Mouse (Mus musculus) hindbrain, embryonic 11.5 days (tissue): ENCODE data around the gene Elovl4. TPM values are rescaled to one million over a fixed set of nuclear protein-coding genes. Genes with fewer than 3 reads are reported as not detected.

ENCODE experiments used
- ATAC-seq: fragments of 200-750 bp; cut with Nextera tagmentation; 2 replicates; pipeline ENCODE4 v1.8.0; 2017; ENCODE audit warnings: mild to moderate bottlenecking, moderate TSS enrichment, moderate library complexity; ENCODE audit not compliant: low FRiP score
- DNase-seq: peaks from one replicate; pipeline ENCODE4 v3.0.0-alpha.2; 2015; ENCODE audit warnings: low spot score
- H3K27ac ChIP-seq: fragments of 300-500 bp; sonication (generic); 2 replicates; pipeline ENCODE4 v1.5.1; 2014; ENCODE audit warnings: mild to moderate bottlenecking, low read depth, low read length
- H3K27me3 ChIP-seq: fragments of 300-500 bp; sonication (generic); 2 replicates; pipeline ENCODE4 v1.6.1; 2014; ENCODE audit warnings: mild to moderate bottlenecking, low read length, moderate library complexity, mixed read lengths; ENCODE audit not compliant: control insufficient read depth, insufficient read depth
- H3K36me3 ChIP-seq: fragments of 300-500 bp; sonication (generic); 2 replicates; pipeline ENCODE4 v1.6.1; 2014; ENCODE audit warnings: mild to moderate bottlenecking, low read length, moderate library complexity, mixed read lengths; ENCODE audit not compliant: control insufficient read depth, insufficient read depth
- H3K4me1 ChIP-seq: fragments of 300-500 bp; sonication (generic); replicated peaks from 2 replicates; pipeline ENCODE4 v1.6.1; 2014; ENCODE audit warnings: low read length, mixed read lengths; ENCODE audit not compliant: control insufficient read depth, insufficient read depth
- H3K4me2 ChIP-seq: fragments of 300-500 bp; sonication (generic); replicated peaks from 2 replicates; pipeline ENCODE4 v1.6.1; 2014; ENCODE audit warnings: mild to moderate bottlenecking, low read depth, low read length
- H3K4me3 ChIP-seq: fragments of 300-500 bp; sonication (generic); 2 replicates; pipeline ENCODE4 v1.5.1; 2014; ENCODE audit warnings: low read depth, low read length
- H3K9ac ChIP-seq: fragments of 300-500 bp; sonication (generic); 2 replicates; pipeline ENCODE4 v1.6.1; 2014; ENCODE audit warnings: low read depth, low read length
- H3K9me3 ChIP-seq: fragments of 300-500 bp; sonication (generic); 2 replicates; pipeline ENCODE4 v1.6.1; 2016; ENCODE audit warnings: low read length; ENCODE audit not compliant: control insufficient read depth
- WGBS: fragments of 180-500 bp; shearing (Covaris S2); extraction: QIAGEN DNeasy Blood & Tissue Kit; methylation state at CpG from one replicate; pipeline ENCODE4 v1.1.7; 2014; 5-methylcytosine and 5-hydroxymethylcytosine counted together
- polyA plus RNA-seq: library from polyadenylated mRNA; unstranded; fragments of >200 nt; fragmentation: Nextera tagmentation; extraction: Ambion mirVana; gene quantifications from 2 replicates; pipeline ENCODE4 v1.2.1, GENCODE M21; 2014

The Elovl4 gene
- 35.2 and 44.9 TPM in 2 replicates for polyA plus RNA-seq

GRCm38 (mm10) chr9:83805977-83806815, at the start of gene Elovl4:
TSS of gene Elovl4 (minus strand) at chr9:83806277.
- Histone ChIP-seq H3K9ac (peak within 1 kb of the TSS; percentile 88), H3K27me3 (no peaks in the 10 kb centered on the region), H3K4me1 (peaks cover 2% of the 10 kb centered on the region; the same call in 1 of the 2 replicates), H3K36me3 (no peaks in the 10 kb centered on the region), H3K9me3 (no peaks in the 10 kb centered on the region), H3K27ac (peak within 1 kb of the TSS; percentile 90), H3K4me3 (peak within 1 kb of the TSS; percentile 72), H3K4me2 (peak within 1 kb of the TSS; percentile 92)
- DNase-seq (peak; percentile 89), ATAC-seq (peak; percentile 92)
- 3% methylated on average over 70 of the region's 71 CpGs for WGBS

GRCm38 (mm10) chr9:83852464-83852863, 46.4 kb upstream of the Elovl4 start:
- Histone ChIP-seq H3K36me3 (peaks cover 2% of the 10 kb centered on the region; the same call in 1 of the 2 replicates), H3K27me3 (no peaks in the 10 kb centered on the region), H3K4me1 (no peaks in the 10 kb centered on the region), H3K9ac (no peak overlapping the region), H3K27ac (no peak overlapping the region), H3K4me2 (no peak overlapping the region), H3K4me3 (no peak overlapping the region), H3K9me3 (no peaks in the 10 kb centered on the region)
- DNase-seq = no peak
- WGBS = 93% methylated on average over 3 of the region's 3 CpGs
- no peak for ATAC-seq

GRCm38 (mm10) chr9:83834748-83835313, 28.8 kb upstream of the Elovl4 start:
- Histone ChIP-seq H3K4me1 (no peaks in the 10 kb centered on the region; the same call in 1 of the 2 replicates), H3K36me3 (no peaks in the 10 kb centered on the region; the same call in 1 of the 2 replicates), H3K27ac (peak overlapping the region; percentile 94; the same call in 1 of the 2 replicates), H3K27me3 (no peaks in the 10 kb centered on the region), H3K4me2 (peak overlapping the region; percentile 68), H3K9me3 (no peaks in the 10 kb centered on the region), H3K4me3 (peak overlapping the region; percentile 85), H3K9ac (peak overlapping the region; percentile 73)
- 4% methylated on average over 19 of the region's 27 CpGs for WGBS
- ATAC-seq = peak; percentile 83
- DNase-seq = no peak

- no peaks in the 10 kb centered on the region for H3K27me3 ChIP-seq
- H3K4me2 ChIP-seq = peak within 1 kb of the TSS; percentile 68
- peak within 1 kb of the TSS; percentile 73 for H3K9ac ChIP-seq
- ATAC-seq (peak; percentile 99), DNase-seq (peak; percentile 92)
- peak within 1 kb of the TSS; percentile 85 for H3K4me3 ChIP-seq
- H3K36me3 ChIP-seq = no peaks in the 10 kb centered on the region; the same call in 1 of the 2 replicates
- H3K4me1 ChIP-seq = no peaks in the 10 kb centered on the region; the same call in 1 of the 2 replicates
- H3K27ac ChIP-seq = peak within 1 kb of the TSS; percentile 94
- 1% methylated on average over 38 of the region's 38 CpGs for WGBS
- H3K9me3 ChIP-seq = no peaks in the 10 kb centered on the region
Observed at GRCm38 (mm10) chr9:83833811-83834747, 28.0 kb upstream of the Elovl4 start, which contains the start of gene Ttk. TSS of gene Ttk (plus strand) at chr9:83834689.

- H3K27me3 ChIP-seq = no peaks in the 10 kb centered on the region
- no peak for ATAC-seq
- no peaks in the 10 kb centered on the region for H3K36me3 ChIP-seq
- no peaks in the 10 kb centered on the region; the same call in 1 of the 2 replicates for H3K4me1 ChIP-seq
- no peak overlapping the region for H3K9ac ChIP-seq
- 79% methylated on average over 8 of the region's 8 CpGs for WGBS
- no peaks in the 10 kb centered on the region for H3K9me3 ChIP-seq
- no peak for DNase-seq
- H3K4me3 ChIP-seq = no peak overlapping the region
- H3K4me2 ChIP-seq = no peak overlapping the region
- no peak overlapping the region for H3K27ac ChIP-seq
Observed at GRCm38 (mm10) chr9:83831152-83831551, 25.1 kb upstream of the Elovl4 start.

- no peak for DNase-seq
- Histone ChIP-seq H3K4me1 (no peaks in the 10 kb centered on the region), H3K27ac (no peak overlapping the region), H3K9ac (no peak overlapping the region), H3K27me3 (no peaks in the 10 kb centered on the region), H3K4me2 (no peak overlapping the region), H3K9me3 (no peaks in the 10 kb centered on the region), H3K36me3 (no peaks in the 10 kb centered on the region), H3K4me3 (no peak overlapping the region)
- 83% methylated on average over 5 of the region's 5 CpGs for WGBS
- ATAC-seq = no peak
Observed at GRCm38 (mm10) chr9:83829896-83830295, 23.8 kb upstream of the Elovl4 start.

GRCm38 (mm10) chr9:83822925-83823324, 16.8 kb upstream of the Elovl4 start:
- no peak overlapping the region for H3K9ac ChIP-seq
- no peak for ATAC-seq
- no peak overlapping the region for H3K4me2 ChIP-seq
- DNase-seq = no peak
- 80% methylated on average over 5 of the region's 5 CpGs for WGBS
- no peaks in the 10 kb centered on the region for H3K4me1 ChIP-seq
- H3K27me3 ChIP-seq = no peaks in the 10 kb centered on the region
- H3K27ac ChIP-seq = no peak overlapping the region
- no peak overlapping the region for H3K4me3 ChIP-seq
- no peaks in the 10 kb centered on the region for H3K36me3 ChIP-seq
- no peaks in the 10 kb centered on the region for H3K9me3 ChIP-seq

GRCm38 (mm10) chr9:83820976-83821375, 14.9 kb upstream of the Elovl4 start:
- DNase-seq (no peak), ATAC-seq (no peak)
- no peak overlapping the region for H3K4me2 ChIP-seq
- no peaks in the 10 kb centered on the region for H3K27me3 ChIP-seq
- H3K27ac ChIP-seq = no peak overlapping the region
- no peaks in the 10 kb centered on the region for H3K9me3 ChIP-seq
- H3K4me1 ChIP-seq = no peaks in the 10 kb centered on the region
- no peak overlapping the region for H3K4me3 ChIP-seq
- H3K9ac ChIP-seq = no peak overlapping the region
- WGBS = 86% methylated on average over 2 of the region's 2 CpGs
- H3K36me3 ChIP-seq = no peaks in the 10 kb centered on the region
